Mouse (Mus musculus) layer of hippocampus, postnatal 25 days (tissue): ENCODE results near the gene Rps6ka5. TPM values are rescaled to one million over a fixed set of nuclear protein-coding genes. Genes with fewer than 3 reads are reported as not detected.

Experiments
- DNase-seq, 2 experiments: peaks; one replicate each; pipeline ENCODE4 v3.0.0; 2022; ENCODE audit warnings: mixed read lengths in 2 of 2, low spot score in 1 of 2; ENCODE audit errors: extremely low spot score in 1 of 2
- total RNA-seq, 2 experiments: library from RNA; stranded (reverse); gene quantifications; 2 replicates each; pipeline ENCODE4 v1.2.3; 2021

The Rps6ka5 gene
- total RNA-seq, 2 experiments from 2014 or later: 20.9 to 22.4 TPM

- no peak for DNase-seq
Observed at GRCm38 (mm10) chr12:100665294-100665693, 61.5 kb downstream of the Rps6ka5 start.

- DNase-seq: no peak
Observed at GRCm38 (mm10) chr12:100660076-100660475, 66.7 kb downstream of the Rps6ka5 start.

GRCm38 (mm10) chr12:100655972-100656371 is 70.8 kb downstream of the Rps6ka5 start:
- DNase-seq: no peak

- DNase-seq: no peak
Observed at GRCm38 (mm10) chr12:100641936-100642335, 84.8 kb downstream of the Rps6ka5 start.

- no peak for DNase-seq
Observed at GRCm38 (mm10) chr12:100640726-100641125, 86.1 kb downstream of the Rps6ka5 start.

GRCm38 (mm10) chr12:100639680-100640079 is 87.1 kb downstream of the Rps6ka5 start:
- peak; percentile 11 to 21 for DNase-seq

GRCm38 (mm10) chr12:100637886-100638285 is 88.9 kb downstream of the Rps6ka5 start:
- DNase-seq: no peak

GRCm38 (mm10) chr12:100636733-100637132 is 90.0 kb downstream of the Rps6ka5 start:
- no peak for DNase-seq

GRCm38 (mm10) chr12:100636299-100636633 is 90.5 kb downstream of the Rps6ka5 start:
- no peak for DNase-seq

GRCm38 (mm10) chr12:100635601-100636298 is 91.0 kb downstream of the Rps6ka5 start:
- no peak for DNase-seq

- no peak for DNase-seq
Observed at GRCm38 (mm10) chr12:100633231-100633630, 93.6 kb downstream of the Rps6ka5 start.

GRCm38 (mm10) chr12:100631286-100631685 is 95.5 kb downstream of the Rps6ka5 start:
- DNase-seq: no peak

GRCm38 (mm10) chr12:100629126-100629920 is 97.5 kb downstream of the Rps6ka5 start:
- DNase-seq: no peak

- no peak for DNase-seq
Observed at GRCm38 (mm10) chr12:100626991-100627677, 99.6 kb downstream of the Rps6ka5 start.

GRCm38 (mm10) chr12:100626273-100626990 is 100.4 kb downstream of the Rps6ka5 start:
- DNase-seq: no peak

GRCm38 (mm10) chr12:100624854-100625447 is 101.8 kb downstream of the Rps6ka5 start:
- DNase-seq: no peak

GRCm38 (mm10) chr12:100615251-100615650 is 111.5 kb downstream of the Rps6ka5 start:
- DNase-seq: no peak

- no peak for DNase-seq
Observed at GRCm38 (mm10) chr12:100613878-100614277, 112.9 kb downstream of the Rps6ka5 start.

- DNase-seq: no peak
Observed at GRCm38 (mm10) chr12:100613192-100613700, 113.5 kb downstream of the Rps6ka5 start.

GRCm38 (mm10) chr12:100609766-100610165 is 117.0 kb downstream of the Rps6ka5 start:
- DNase-seq: no peak
